Mouse (Mus musculus) intestine, embryonic 16.5 days (tissue): ENCODE data around the gene Bicd2. TPM values are rescaled to one million over a fixed set of nuclear protein-coding genes. Genes with fewer than 3 reads are reported as not detected.
A peak's percentile ranks its signal among the peaks of the same experiment; 100 is the strongest.

ENCODE experiments used
- ATAC-seq: fragments of 200-750 bp; cut with Nextera tagmentation; 2 replicates; pipeline ENCODE4 v1.8.0; 2017; ENCODE audit warnings: moderate TSS enrichment, moderate library complexity
- H3K27ac ChIP-seq: fragments of 300-500 bp; sonication (generic); 2 replicates; pipeline ENCODE4 v1.5.1; 2014; ENCODE audit warnings: mild to moderate bottlenecking, low read length
- H3K27me3 ChIP-seq: fragments of 300-500 bp; sonication (generic); replicated peaks from 2 replicates; pipeline ENCODE4 v1.6.1; 2014; ENCODE audit warnings: low read length, control low read depth, mixed read lengths; ENCODE audit not compliant: control insufficient read depth, insufficient read depth
- H3K36me3 ChIP-seq: fragments of 300-500 bp; sonication (generic); 2 replicates; pipeline ENCODE4 v1.6.1; 2014; ENCODE audit warnings: low read length, control low read depth; ENCODE audit not compliant: control insufficient read depth, insufficient read depth
- H3K4me1 ChIP-seq: fragments of 300-500 bp; sonication (generic); 2 replicates; pipeline ENCODE4 v1.6.1; 2014; ENCODE audit warnings: low read length, control low read depth, mixed read lengths; ENCODE audit not compliant: control insufficient read depth, insufficient read depth
- H3K4me2 ChIP-seq: fragments of 300-500 bp; sonication (generic); 2 replicates; pipeline ENCODE4 v1.6.1; 2014; ENCODE audit warnings: low read depth, low read length, control low read depth
- H3K4me3 ChIP-seq: fragments of 300-500 bp; sonication (generic); 2 replicates; pipeline ENCODE4 v1.5.1; 2014; ENCODE audit warnings: mild to moderate bottlenecking, low read length
- H3K9ac ChIP-seq: fragments of 300-500 bp; sonication (generic); 2 replicates; pipeline ENCODE4 v1.6.1; 2014; ENCODE audit warnings: low read depth, low read length
- H3K9me3 ChIP-seq: fragments of 300-500 bp; sonication (generic); 2 replicates; pipeline ENCODE4 v1.6.1; 2016; ENCODE audit warnings: low read length, control low read depth; ENCODE audit not compliant: control insufficient read depth
- WGBS: fragments of 180-500 bp; shearing (Covaris S2); extraction: QIAGEN DNeasy Blood & Tissue Kit; methylation state at CpG from one replicate; pipeline ENCODE4 v1.1.7; 2014; 5-methylcytosine and 5-hydroxymethylcytosine counted together
- polyA plus RNA-seq: library from polyadenylated mRNA; unstranded; fragments of >200 nt; fragmentation: Nextera tagmentation; extraction: Ambion mirVana; gene quantifications from 2 replicates; pipeline ENCODE4 v1.2.1, GENCODE M21; 2015

Gene Bicd2
- polyA plus RNA-seq, 1 experiment from 2014 or later = 14.7 TPM

DNA sequence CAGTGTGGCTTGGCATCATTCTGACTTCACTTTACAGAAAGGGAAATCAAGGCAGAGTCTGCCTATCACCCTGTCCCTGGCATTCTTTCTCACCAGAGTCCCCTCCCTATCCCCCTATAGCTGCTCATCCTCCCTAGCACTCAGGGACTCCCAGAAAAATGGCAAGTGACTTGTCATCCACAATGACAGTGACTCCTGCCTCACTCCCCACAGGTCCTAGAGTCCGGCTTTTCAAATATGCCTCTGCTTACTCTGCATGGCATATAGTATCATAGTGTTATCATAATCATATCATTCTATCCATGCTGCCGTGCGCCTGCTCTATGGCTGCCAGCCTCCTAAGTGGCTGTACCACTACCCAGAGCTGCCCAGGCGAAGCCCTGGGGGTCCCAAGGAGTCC, 33.2 kb upstream of the Bicd2 start:
- Histone ChIP-seq H3K9ac (no peak overlapping the region), H3K36me3 (no peaks in the 10 kb centered on the region), H3K9me3 (no peaks in the 10 kb centered on the region), H3K4me3 (no peak overlapping the region; the same call in 1 of the 2 replicates), H3K27me3 (no peaks in the 10 kb centered on the region), H3K4me1 (peaks cover 21% of the 10 kb centered on the region), H3K4me2 (no peak overlapping the region), H3K27ac (no peak overlapping the region)
- ATAC-seq = no peak
- WGBS = 93% methylated on average over 4 of the region's 4 CpGs

DNA sequence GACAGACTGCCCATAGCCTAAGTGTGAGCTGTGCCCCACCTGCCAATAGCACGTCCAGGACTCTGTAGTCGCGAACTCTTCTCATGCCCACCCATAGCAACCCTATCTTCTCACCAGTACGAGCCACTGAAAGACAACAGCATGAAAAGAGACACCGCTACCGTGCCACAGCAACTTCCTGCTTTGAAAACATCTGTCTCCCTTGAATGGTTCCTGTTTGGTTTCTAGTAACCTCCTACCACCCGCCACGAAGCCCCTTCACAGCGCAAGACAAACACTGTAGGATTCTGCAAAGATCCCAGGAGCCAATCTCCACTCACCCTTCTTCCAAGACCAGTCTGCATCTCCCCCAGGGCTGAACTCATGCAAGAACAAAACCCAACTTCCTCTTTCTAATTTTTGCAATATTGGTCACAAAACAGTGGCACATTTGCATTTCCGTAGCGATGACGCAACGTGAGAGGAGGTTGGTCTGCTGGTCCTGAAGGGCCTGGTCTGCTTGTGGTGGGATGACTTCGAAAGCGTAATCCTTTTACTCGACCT, 32.5 kb upstream of the Bicd2 start:
- Histone ChIP-seq H3K36me3 (no peaks in the 10 kb centered on the region), H3K4me2 (no peak overlapping the region), H3K27me3 (no peaks in the 10 kb centered on the region), H3K9me3 (no peaks in the 10 kb centered on the region), H3K4me3 (peak overlapping the region; percentile 6; the same call in 1 of the 2 replicates), H3K4me1 (peaks cover 21% of the 10 kb centered on the region), H3K27ac (0 out of 2 replicates have a peak overlapping the region, but pooled peaks have one; percentile 13), H3K9ac (0 out of 2 replicates have a peak overlapping the region, but pooled peaks have one; percentile 5)
- 80% methylated on average over 16 of the region's 16 CpGs for WGBS
- no peak for ATAC-seq

DNA sequence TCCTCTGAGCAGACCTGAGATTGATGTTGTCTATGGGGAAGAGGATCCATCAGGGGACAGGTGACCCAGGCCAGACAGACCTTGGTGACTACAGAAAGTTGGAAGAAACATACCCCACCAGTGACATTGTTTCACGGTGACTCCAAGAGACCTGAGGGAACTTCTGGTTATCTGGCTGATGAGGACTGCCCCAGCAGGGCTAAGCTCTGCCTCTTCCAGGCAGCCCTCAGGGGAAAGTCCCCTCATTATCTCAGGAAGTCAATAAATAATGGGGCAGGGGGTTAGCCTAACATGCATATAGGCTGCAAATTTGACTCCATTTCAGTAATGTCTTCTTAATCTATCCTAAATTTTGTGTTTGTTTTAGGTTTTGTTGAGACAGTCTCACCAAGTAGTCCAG, 31.9 kb upstream of the Bicd2 start:
- no peak overlapping the region for H3K4me2 ChIP-seq
- no peak overlapping the region for H3K27ac ChIP-seq
- H3K9ac ChIP-seq = no peak overlapping the region
- WGBS = 89% methylated on average over 1 of the region's 1 CpGs
- H3K9me3 ChIP-seq = no peaks in the 10 kb centered on the region
- peaks cover 21% of the 10 kb centered on the region for H3K4me1 ChIP-seq
- H3K4me3 ChIP-seq = no peak overlapping the region
- ATAC-seq = no peak
- no peaks in the 10 kb centered on the region for H3K36me3 ChIP-seq
- no peaks in the 10 kb centered on the region for H3K27me3 ChIP-seq

DNA sequence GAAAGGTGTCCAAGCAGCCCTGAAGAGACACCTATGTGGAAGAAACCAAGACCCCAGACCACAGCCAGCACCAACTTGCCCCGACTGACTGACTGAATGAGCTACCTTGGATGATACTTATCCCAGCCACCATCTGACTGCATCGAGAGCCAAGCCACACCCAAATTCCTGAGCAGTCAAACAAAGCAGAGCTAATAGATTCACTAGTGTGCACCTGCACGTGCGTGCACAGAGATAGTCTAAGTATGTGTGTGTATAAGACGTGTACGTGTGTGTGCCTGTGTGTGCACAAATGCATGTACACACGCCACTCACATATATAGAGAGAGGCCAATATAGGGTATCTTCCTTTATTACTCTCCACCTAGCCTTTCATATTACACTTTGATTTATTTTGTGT, 29.7 kb upstream of the Bicd2 start:
- WGBS = 61% methylated on average over 7 of the region's 7 CpGs
- no peak overlapping the region for H3K9ac ChIP-seq
- H3K27me3 ChIP-seq = no peaks in the 10 kb centered on the region
- peaks cover 21% of the 10 kb centered on the region for H3K4me1 ChIP-seq
- no peaks in the 10 kb centered on the region for H3K9me3 ChIP-seq
- 0 out of 2 replicates have a peak, but pooled peaks have one; percentile 17 for ATAC-seq
- no peak overlapping the region for H3K27ac ChIP-seq
- H3K4me2 ChIP-seq = no peak overlapping the region
- H3K36me3 ChIP-seq = no peaks in the 10 kb centered on the region
- H3K4me3 ChIP-seq = no peak overlapping the region

DNA sequence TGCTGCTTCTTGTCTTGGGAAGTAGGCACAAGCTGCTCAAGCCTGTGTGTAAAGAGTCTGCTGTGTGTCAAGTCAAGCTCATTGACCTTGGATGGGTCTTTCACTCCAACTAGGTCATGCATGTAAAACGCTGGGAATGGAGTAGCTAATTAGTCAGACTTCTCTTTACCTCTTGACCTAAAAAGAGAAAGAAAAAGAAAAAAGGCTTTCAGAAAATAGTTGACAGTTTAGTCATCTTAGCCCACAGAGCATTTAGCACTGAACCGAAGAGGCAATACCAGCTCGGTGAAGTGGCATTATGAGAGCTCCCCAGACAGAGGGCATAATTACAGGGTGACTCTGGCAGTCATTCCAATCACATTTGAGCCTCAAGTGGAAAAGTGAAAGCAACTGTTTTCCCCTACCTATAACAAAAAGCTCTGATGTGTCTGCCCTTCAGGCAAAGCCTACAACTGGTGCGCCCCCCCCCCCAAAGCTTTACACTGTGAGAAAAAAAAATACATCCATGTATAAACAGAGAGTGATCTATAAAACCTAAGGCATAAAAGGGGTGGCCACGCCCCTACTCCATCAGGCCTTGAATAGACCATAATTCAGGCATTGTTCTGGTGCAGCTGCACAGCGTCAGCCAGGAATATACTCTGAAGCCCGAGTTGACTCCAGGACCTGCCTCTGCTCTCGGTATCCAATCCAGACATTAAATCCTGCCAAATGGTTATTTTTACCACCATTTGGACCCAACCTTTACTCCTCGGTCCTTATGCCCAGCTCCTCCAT, 24.8 kb upstream of the Bicd2 start:
- Histone ChIP-seq H3K27me3 (no peaks in the 10 kb centered on the region), H3K4me2 (no peak overlapping the region), H3K9ac (no peak overlapping the region), H3K4me3 (no peak overlapping the region), H3K36me3 (no peaks in the 10 kb centered on the region), H3K27ac (no peak overlapping the region), H3K4me1 (peaks cover 11% of the 10 kb centered on the region), H3K9me3 (no peaks in the 10 kb centered on the region)
- ATAC-seq = peak; percentile 52; the same call in 1 of the 2 replicates
- WGBS = 38% methylated on average over 9 of the region's 9 CpGs

DNA sequence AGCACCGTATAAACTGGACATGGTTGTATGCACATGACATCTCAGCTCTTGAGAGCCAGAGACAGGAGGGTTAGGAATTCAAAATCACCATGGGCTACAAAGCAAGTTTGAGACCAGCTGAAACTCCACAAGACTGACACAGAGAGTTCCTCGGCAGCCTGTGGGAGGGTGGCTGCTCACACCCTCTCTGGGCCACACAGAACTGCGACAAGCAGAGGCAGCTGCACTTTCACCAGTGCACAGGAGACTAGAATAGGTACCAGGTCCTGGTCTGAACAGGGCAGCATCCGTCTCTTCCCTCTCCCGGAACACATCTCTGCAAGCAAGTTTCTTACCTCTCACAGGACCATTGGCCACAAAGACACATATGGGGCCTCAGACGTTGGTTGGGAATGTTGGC, 23.9 kb upstream of the Bicd2 start:
- Histone ChIP-seq H3K4me2 (no peak overlapping the region), H3K27me3 (no peaks in the 10 kb centered on the region), H3K36me3 (no peaks in the 10 kb centered on the region), H3K9ac (no peak overlapping the region), H3K9me3 (no peaks in the 10 kb centered on the region), H3K27ac (no peak overlapping the region), H3K4me3 (no peak overlapping the region), H3K4me1 (peaks cover 8% of the 10 kb centered on the region)
- ATAC-seq = no peak
- WGBS = 76% methylated on average over 6 of the region's 6 CpGs

DNA sequence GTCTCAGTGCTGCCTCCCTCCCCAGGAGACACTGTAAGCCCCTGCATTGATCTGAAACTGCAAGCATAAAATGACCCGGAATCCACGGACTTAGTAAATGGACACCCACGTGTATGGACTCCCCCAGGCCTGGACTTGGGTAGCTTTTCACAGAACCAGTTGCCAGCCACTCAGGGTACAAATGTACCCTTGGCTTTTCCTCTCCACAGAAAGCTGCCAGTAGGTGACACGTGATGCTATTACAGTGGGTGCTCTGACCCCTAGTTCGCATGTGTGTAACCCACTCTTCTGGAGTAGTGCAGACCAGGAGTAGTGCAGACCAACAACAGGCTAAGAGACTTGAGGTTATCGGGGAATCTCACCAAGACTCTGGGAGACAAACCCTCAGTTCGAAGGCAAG, 23.5 kb upstream of the Bicd2 start:
- no peak for ATAC-seq
- no peak overlapping the region for H3K4me2 ChIP-seq
- no peaks in the 10 kb centered on the region for H3K27me3 ChIP-seq
- H3K4me3 ChIP-seq = no peak overlapping the region
- peaks cover 8% of the 10 kb centered on the region for H3K4me1 ChIP-seq
- 88% methylated on average over 7 of the region's 7 CpGs for WGBS
- no peaks in the 10 kb centered on the region for H3K36me3 ChIP-seq
- H3K9ac ChIP-seq = no peak overlapping the region
- H3K9me3 ChIP-seq = no peaks in the 10 kb centered on the region
- H3K27ac ChIP-seq = no peak overlapping the region

DNA sequence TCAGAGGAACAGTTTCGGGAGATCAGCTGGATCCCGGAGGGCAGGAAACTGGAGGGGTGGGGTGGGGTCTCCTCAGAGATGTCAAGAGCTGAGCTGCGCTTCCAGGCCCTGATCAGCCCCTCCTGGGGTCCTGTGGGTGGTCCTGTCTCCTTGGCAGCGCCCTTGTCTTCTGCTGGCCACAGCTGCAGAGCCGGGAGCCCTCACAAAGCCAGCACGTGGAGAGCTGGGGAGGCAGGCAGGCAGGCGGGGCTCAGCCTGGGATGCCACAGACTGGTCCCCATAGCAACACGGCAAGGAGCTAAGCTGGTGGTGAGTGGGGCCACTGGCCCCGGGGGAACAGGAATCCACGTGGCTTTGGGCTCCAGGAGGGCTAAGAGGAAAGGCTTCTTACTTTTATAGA, 21.3 kb upstream of the Bicd2 start, which contains the start of gene Fgd3:
Gene Fgd3, minus strand, starts transcription at position 272 of the 400 bp plus-strand sequence.
- no peak within 1 kb of the TSS for H3K4me3 ChIP-seq
- H3K4me2 ChIP-seq = peak within 1 kb of the TSS; percentile 32
- H3K9ac ChIP-seq = peak within 1 kb of the TSS; percentile 46; the same call in 1 of the 2 replicates
- WGBS = 5% methylated on average over 10 of the region's 10 CpGs
- no peaks in the 10 kb centered on the region for H3K9me3 ChIP-seq
- H3K4me1 ChIP-seq = peaks cover 8% of the 10 kb centered on the region
- H3K36me3 ChIP-seq = no peaks in the 10 kb centered on the region
- H3K27ac ChIP-seq = no peak within 1 kb of the TSS
- no peaks in the 10 kb centered on the region for H3K27me3 ChIP-seq
- ATAC-seq = peak; percentile 76

DNA sequence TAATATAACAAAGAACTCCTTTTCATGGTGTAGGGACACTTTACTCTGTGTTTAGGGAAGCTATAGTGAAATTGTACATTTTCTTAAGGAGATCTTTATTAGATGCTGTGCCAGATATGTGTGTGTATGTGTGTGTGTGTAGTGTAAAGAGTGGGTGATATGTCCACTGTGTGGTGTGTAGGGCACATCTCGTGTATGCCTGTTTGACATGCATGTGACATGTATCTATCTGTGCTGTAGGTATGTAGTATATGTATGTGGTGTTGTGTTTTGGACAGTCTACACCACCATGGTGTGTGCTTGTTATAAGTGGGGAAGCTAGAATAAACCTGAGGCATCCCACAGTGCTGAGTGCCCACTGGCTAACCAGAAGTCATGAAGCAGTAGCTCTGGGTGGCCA, 20.9 kb upstream of the Bicd2 start:
- 79% methylated on average over 1 of the region's 1 CpGs for WGBS
- Histone ChIP-seq H3K9me3 (no peaks in the 10 kb centered on the region), H3K4me3 (no peak overlapping the region), H3K27ac (no peak overlapping the region), H3K27me3 (no peaks in the 10 kb centered on the region), H3K36me3 (no peaks in the 10 kb centered on the region), H3K4me2 (no peak overlapping the region), H3K9ac (no peak overlapping the region), H3K4me1 (peaks cover 8% of the 10 kb centered on the region)
- ATAC-seq = 0 out of 2 replicates have a peak, but pooled peaks have one; percentile 6
